Mouse (Mus musculus) cerebellum, adult (tissue): ENCODE results near the gene Gm10944.

Experiments
- ATAC-seq: cut with Nextera tagmentation; 2 replicates; pipeline ENCODE4 v1.9.2; 2017; ENCODE audit warnings: mild to moderate bottlenecking, moderate library complexity, mixed read lengths; ENCODE audit not compliant: insufficient number of reproducible peaks, low FRiP score, low TSS enrichment

Gm10944 gene

DNA sequence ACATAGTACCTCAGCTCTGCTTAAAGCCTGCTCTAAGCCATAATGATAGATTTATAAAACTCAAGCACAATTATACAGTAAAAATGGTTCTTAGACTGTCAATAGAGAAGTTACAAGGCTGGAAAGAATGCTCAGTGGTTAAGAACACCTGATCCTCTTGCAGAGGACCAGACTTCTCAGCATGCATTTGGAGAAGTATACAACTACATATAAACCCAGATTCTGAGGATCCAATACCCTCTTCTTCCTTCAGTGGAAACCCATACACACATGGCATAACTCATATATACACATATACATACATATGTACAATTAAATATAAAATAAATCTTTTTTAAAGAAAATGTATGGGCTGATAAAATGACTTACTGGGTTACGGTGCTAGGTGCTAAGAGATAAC lies at the start of gene Gm10944:
TSS of gene Gm10944 (plus strand) at position 301 of the 400 bp plus-strand sequence.
- no peak for ATAC-seq

DNA sequence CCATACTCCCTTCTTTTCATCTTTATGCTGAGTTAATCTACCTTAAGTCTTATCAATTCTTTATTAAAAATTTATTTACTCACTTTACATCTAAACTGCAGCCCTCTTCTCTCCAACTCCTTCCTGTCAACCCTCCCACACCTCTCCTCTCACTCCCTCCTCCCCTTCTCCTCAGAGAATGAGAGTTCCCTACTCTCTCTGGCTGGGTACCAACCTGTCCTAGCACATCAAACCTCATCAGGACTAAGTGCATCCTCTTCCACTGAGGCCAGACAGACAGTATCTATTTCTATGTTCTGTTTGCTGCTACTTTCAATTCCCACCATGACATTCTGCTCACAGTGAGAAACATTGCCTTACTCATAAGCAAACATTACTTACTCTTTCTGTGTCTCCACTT lies 25.2 kb upstream of the Gm10944 start:
- no peak for ATAC-seq

DNA sequence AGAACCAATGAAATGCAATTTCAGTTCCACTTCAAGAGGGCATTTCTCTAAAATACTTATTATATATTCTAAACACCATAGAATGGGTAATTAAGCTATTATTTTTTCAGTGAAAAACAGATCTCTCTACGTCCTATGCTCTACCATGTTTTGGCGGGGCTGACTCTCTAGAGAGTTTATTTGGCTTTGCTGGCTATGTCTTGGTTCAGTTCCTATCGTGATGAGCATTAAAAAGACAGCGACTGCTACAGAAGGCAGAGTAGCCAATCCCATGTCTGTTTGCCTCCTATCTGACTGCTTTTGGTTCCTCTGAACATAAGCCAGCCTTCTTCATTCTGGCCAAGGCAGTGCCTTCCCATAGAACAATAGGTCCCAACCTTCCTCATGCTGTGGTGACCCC lies 24.5 kb upstream of the Gm10944 start:
- ATAC-seq: no peak

DNA sequence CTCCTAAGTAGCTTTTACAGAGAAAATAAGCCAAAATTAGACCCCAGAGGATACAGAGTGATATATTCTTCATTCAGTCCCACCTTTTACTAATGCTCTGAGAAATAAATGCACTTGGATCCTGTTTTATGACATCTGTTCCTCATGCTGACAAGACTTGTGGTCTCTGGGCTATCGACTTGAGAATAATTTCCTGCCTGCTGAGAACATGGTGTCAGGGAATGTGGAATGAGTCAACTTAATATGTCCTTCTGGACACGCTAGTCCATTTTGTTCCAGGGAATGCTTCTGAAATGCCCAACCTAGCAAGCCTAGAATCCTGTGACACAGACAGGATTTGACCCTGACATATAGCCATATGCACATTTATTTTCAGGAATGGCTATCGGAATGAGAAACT lies 22.0 kb upstream of the Gm10944 start:
- ATAC-seq: peak; percentile 82

DNA sequence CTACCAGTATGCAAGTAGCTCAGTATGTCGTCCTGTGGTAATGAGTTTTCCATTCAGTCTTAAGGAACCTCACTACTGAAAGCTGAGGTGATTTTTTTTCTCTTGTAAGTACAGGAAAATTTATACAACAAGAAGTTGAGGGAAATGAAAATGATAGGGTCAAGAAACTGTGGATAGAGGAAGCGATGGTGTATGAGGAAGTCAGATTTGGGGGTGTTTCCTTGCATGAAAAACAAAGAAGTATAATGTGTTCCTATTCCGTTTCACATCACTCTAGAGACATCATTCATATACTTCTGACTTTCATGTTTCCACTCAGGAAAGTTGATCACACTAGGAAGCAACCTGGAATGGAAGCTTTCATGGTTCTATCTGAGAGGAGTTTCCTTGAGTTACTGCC lies 21.2 kb upstream of the Gm10944 start:
- ATAC-seq: no peak

DNA sequence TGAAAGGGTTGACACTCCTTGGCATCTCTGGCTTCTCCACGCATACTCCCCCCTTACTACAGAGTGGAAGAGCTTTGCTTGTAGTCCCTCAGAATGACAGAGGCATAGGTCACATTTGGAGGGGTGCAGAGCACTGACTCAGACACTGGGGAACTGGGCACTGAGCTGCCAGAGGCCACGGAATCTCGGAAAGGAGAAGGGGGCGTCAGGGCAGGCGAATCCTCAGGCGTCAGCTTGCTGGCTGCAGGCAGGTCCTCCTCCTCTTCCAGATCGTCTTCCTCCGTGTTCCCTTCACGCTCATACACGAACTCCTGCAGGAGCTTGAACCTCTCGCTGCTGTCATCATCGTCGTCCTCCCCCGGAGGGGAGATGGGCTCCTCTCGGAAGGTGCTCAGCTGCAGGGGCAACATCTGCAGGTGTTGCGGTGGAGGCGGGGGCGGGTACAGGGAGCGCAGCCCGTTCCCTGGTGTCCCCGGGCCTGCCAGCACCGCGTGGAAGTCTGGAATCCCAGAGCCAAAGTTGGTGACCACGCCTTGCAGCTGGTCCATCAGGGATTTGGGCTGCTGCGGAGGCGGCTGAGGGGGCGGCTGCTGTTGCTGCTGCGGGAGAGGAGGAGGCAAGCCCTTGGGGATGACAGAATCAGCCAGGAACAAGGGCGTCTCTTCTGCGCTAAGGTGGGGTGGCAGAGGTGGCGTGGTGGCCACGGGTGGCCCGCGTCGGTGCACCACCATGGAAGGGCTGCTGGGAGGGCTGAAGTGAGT lies 7.9 kb downstream of the Gm10944 start:
- no peak for ATAC-seq

DNA sequence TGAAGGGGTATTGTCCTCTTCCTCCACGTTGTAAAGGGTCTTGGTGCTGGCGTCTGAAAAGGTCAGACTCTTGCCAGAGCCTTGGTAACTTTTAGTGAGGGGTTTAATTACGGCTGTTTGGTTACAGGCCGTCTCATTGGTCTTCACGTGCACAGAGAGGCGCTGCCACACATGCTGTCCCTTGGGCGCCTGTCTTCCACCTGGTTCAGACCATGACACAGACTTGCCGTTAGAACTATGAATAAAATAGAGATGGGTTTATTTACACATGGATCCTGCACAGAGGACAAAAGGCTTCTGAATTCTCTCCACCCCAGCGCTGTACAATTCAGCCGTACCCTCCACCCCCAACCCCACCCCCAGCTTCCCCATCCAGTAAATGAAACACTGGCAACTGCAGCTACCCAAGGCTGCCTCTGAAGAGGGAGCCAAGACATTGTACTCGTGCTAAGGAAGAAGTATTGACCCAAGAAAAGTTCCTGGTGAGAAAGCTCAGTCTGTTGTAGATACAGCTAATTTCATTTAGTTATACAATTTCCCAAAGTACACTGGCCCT lies 8.6 kb downstream of the Gm10944 start:
- ATAC-seq: no peak

DNA sequence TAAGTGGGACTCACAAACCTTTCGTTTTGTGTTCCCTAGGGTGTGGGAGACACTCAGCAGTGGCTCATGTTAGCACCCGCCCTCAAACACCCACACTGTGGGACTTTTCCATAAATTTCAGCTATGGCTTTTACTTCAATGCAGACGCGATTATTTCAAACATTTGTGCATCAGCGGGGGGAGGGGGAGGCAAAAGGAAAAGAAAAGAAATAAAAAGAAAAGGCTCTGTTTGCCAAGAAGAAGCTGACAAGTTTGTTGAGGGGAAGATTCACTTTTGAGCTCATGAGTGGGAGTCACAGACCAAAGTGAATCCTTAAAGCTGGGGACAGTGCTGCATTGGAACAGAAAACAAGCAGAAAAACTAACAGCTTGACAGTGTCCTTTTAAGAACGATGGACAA lies 16.3 kb downstream of the Gm10944 start:
- ATAC-seq: no peak

DNA sequence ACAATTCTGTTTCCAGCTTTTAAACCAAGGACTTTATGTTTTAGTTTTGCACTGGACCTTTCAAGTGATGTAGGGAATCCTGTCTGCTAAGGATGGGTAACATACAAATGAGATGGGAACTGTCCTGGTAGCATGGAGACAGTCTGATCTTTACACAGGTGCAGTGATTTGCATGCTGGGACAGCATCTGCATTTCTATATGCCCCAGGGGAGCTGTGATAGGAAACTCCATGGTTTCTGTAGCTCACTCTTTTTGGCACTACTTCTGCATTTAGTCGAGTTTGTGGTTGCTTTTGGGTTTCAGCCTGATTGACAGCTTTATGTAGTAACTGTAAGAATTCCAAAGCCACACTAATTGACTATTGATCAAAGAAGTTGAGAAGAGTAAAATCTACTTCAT lies 19.8 kb downstream of the Gm10944 start:
- ATAC-seq: no peak

DNA sequence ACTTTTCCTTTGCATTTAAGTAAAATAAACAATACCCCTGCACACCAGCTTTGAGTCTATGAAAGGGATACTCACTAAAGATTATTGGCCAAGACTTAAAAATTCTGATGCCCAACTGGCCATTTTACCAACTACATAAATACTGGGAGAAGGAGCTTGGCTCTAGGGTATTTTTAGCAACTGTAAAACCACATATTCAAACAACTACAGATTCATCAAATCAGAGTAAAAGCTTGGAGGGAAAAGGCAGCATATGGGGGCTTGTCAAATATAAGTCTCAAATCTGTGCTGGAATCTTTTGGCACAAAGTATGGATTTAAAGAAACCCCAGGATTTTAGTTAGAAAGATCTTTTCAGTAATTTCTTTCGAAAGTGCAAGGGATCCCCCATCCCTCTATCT lies 20.2 kb downstream of the Gm10944 start:
- ATAC-seq: no peak

DNA sequence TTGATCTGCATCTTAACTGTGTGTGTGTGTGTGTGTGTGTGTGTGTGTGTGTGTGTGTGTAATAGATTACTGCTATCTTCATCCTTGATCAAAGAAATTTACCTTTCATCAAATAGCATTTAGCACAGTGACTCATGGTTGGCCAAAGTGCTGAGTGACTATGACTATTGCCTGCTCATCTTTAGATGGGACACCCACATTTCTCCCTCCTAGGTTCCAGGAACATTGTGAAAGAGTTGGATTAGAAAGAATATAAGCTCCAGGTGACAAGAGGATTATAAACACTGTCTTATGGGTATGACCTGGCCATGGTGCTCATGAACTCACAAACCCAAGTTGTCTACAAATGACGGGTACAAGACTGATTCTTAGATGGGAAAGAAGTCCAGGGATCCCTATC lies 26.9 kb downstream of the Gm10944 start:
- ATAC-seq: no peak

DNA sequence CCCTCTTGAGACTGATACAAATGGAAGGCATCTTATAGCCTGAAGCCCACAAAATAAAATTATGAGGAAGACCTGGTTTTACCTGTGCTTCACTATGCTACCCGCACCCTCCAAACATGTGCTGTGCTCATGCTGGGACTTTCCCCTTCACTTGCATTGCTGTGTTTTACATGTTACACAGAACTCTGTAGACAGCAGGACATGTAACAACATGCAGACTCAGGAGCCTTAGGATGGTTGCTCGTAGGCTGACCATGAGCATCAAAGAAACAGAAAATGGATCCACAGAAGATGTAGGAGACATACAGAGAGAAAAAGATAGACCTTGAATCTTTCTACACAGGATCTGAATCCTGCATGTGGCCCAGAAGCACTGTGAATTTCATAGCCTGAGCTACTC lies 29.2 kb downstream of the Gm10944 start:
- ATAC-seq: 0 out of 2 replicates have a peak, but pooled peaks have one; percentile 10

DNA sequence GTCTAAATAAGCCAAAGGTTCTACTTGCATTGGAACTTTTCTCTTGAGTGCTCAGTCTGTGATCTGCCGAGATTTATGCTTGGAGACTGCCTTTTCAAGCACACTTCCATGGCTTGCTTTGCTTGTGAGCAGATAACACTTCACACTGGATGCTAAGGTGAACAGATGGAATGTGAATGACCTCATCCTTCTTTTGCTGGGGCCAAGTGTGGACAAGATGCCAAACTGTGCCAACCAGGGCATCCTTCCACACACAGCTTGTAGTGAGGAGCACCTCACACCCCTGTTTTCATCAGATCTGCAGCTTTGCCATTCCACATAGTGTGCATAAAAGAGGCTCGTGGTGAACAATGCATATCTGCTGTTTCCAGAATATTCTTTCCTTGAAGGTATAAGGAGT lies 29.7 kb downstream of the Gm10944 start:
- peak; percentile 97 for ATAC-seq

DNA sequence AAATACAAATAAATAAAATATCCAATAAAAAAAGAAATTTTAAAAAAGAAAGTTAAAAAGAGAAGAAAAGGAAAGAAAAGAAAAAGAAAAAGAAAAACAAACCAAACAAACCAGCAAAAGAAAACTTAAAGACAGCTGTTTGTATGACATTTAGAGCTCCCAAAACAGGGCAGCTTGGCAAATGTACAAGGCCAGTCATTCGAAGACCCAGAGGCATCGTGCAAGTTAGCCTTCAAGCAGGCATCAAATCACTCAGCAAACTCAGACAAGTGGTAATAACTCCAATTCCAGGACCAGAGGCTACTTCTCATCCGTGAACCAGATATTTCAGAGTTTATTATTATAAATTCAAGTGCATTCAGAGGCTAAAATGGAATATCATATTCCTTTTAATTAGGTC lies 45.4 kb downstream of the Gm10944 start:
- ATAC-seq: no peak
